Mouse (Mus musculus): ENCODE data around the gene Gm9918. TPM values are rescaled to one million over a fixed set of nuclear protein-coding genes. Genes with fewer than 3 reads are reported as not detected.

The Gm9918 gene
- polyA plus RNA-seq, 1 experiment = not detected

DNA sequence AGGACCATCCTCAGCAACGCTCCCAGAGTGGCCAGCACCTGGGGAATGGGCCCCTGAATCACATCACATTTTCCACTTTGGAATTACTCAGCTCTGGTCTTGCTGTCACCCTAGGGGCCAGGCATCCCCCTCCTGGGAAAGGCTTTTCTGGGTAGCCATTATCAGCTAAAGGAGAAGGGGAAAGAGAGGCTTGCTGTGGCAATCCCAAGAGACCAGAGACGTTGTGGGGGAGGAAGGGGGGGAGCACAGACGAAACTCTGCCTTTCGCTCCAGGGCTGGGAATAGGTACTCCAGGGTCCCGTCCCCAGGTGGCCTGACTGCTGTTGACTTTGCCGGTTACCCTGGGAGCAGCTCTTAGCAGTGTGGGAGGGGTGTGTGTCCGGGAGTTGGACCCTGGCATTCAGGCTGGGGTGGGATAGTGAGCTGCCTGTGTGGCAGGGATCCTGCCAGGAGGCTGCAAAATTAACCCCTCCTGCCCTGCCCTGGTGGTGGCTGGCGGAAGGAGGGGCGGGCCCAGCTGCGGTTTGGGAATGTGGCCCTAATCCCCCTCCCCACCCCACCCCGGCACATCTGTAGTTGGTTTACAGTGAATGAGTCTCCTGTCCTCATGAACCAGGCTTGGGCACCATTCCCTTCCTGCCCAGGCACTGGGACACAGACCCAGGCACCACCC lies 11.6 kb upstream of the Gm9918 start:
- Histone ChIP-seq H3K27ac (ENCODE audit: insufficient read depth, low read length) (no peak overlapping the region), H3K36me3 (ENCODE audit: control insufficient read depth, insufficient read depth, low read length) (no peaks in the 10 kb centered on the region), H3K4me1 (ENCODE audit: control insufficient read depth, insufficient read depth, insufficient read length) (peaks cover 7% of the 10 kb centered on the region), H3K27me3 (ENCODE audit: control insufficient read depth, insufficient read depth, low read length) (peaks cover 11% of the 10 kb centered on the region), H3K4me3 (ENCODE audit: extremely low read depth, insufficient read depth, insufficient read length) (no peak overlapping the region)
- TF ChIP-seq CTCF (IDR thresholded peaks at IDR 0.05; ENCODE audit: extremely low read depth, insufficient read depth, insufficient read length, insufficient replicate concordance) = no peak
- no peak for TF ChIP-seq POLR2A (IDR thresholded peaks at IDR 0.05; ENCODE audit: low read depth, low read length)
- 72% methylated on average over 11 of the region's 11 CpGs for WGBS
- DNase-seq (ENCODE audit: low read depth in 1 of 2, low spot score in 2 of 2) = no peak

DNA sequence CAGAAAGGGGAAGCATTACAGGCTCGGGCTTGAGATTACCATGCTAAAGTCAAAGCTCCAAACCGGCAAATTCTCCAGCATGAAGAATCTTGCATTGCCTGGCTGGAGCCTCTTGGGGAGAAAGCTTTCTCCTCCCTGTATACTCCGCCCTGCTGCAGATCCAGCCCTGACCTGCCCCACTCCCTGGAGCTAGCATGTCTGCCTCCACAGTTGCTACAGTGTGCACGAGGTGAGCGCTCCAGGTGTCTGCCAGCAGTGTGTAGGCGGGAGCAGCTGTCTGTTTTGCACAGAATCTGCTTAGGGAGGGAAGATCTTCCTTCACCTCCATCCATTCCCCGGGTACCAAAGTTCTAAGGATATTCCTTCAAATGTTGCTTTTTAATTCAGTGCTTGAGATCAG lies 7.8 kb upstream of the Gm9918 start:
- 60% methylated on average over 7 of the region's 7 CpGs for WGBS
- Histone ChIP-seq H3K36me3 (ENCODE audit: control insufficient read depth, insufficient read depth, low read length) (no peaks in the 10 kb centered on the region), H3K4me3 (ENCODE audit: extremely low read depth, insufficient read depth, insufficient read length) (no peak overlapping the region), H3K27ac (ENCODE audit: insufficient read depth, low read length) (no peak overlapping the region), H3K27me3 (ENCODE audit: control insufficient read depth, insufficient read depth, low read length) (no peaks in the 10 kb centered on the region), H3K4me1 (ENCODE audit: control insufficient read depth, insufficient read depth, insufficient read length) (peaks cover 4% of the 10 kb centered on the region; the same call in 1 of the 2 replicates)
- DNase-seq (ENCODE audit: low read depth in 1 of 2, low spot score in 2 of 2) = no peak
- TF ChIP-seq POLR2A (IDR thresholded peaks at IDR 0.05; ENCODE audit: low read depth, low read length) (no peak), CTCF (IDR thresholded peaks at IDR 0.05; ENCODE audit: extremely low read depth, insufficient read depth, insufficient read length, insufficient replicate concordance) (no peak)

GRCm38 (mm10) chr15:102263037-102263436 lies 7.3 kb upstream of the Gm9918 start:
- H3K4me1 ChIP-seq (ENCODE audit: control insufficient read depth, insufficient read depth, insufficient read length) = peaks cover 4% of the 10 kb centered on the region; the same call in 1 of the 2 replicates
- H3K4me3 ChIP-seq (ENCODE audit: extremely low read depth, insufficient read depth, insufficient read length) = no peak overlapping the region
- DNase-seq (ENCODE audit: low read depth in 1 of 2, low spot score in 2 of 2) = peak in 1 of 2 experiments; percentile 22
- TF ChIP-seq POLR2A (IDR thresholded peaks at IDR 0.05; ENCODE audit: low read depth, low read length) (no peak), CTCF (IDR thresholded peaks at IDR 0.05; ENCODE audit: extremely low read depth, insufficient read depth, insufficient read length, insufficient replicate concordance) (no peak)
- no peak overlapping the region for H3K27ac ChIP-seq (ENCODE audit: insufficient read depth, low read length)
- 60% methylated on average over 2 of the region's 2 CpGs for WGBS
- H3K36me3 ChIP-seq (ENCODE audit: control insufficient read depth, insufficient read depth, low read length) = no peaks in the 10 kb centered on the region
- H3K27me3 ChIP-seq (ENCODE audit: control insufficient read depth, insufficient read depth, low read length) = no peaks in the 10 kb centered on the region

DNA sequence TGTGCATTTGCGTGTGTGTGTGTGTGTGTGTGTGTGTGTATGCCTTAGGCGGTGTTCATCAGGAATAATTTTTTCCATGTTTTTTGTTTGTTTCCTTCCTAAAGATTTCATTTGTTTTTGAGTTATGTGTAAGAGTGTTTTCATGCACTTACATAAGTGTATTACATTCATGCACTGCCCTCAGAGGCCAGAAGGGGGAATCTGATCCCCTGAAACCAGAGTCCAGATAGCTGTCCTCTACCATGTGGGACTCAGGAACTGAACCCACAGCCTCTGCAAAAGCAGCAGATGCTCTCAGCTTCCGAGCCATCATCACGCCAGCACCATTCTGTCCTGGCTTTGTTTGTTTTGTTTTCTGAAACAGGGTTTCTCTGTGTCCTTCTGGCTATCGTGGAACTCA lies 4.8 kb upstream of the Gm9918 start:
- 0 out of 2 replicates have a peak, but pooled peaks cover under 1% of the 10 kb centered on the region for H3K27me3 ChIP-seq (ENCODE audit: control insufficient read depth, insufficient read depth, low read length)
- no peak for DNase-seq (ENCODE audit: low read depth in 1 of 2, low spot score in 2 of 2)
- TF ChIP-seq POLR2A (IDR thresholded peaks at IDR 0.05; ENCODE audit: low read depth, low read length) (no peak), CTCF (IDR thresholded peaks at IDR 0.05; ENCODE audit: extremely low read depth, insufficient read depth, insufficient read length, insufficient replicate concordance) (no peak)
- H3K36me3 ChIP-seq (ENCODE audit: control insufficient read depth, insufficient read depth, low read length) = no peaks in the 10 kb centered on the region
- 89% methylated on average over 5 of the region's 5 CpGs for WGBS
- H3K27ac ChIP-seq (ENCODE audit: insufficient read depth, low read length) = no peak overlapping the region
- peaks cover 4% of the 10 kb centered on the region; the same call in 1 of the 2 replicates for H3K4me1 ChIP-seq (ENCODE audit: control insufficient read depth, insufficient read depth, insufficient read length)
- H3K4me3 ChIP-seq (ENCODE audit: extremely low read depth, insufficient read depth, insufficient read length) = no peak overlapping the region

- H3K4me3 ChIP-seq (ENCODE audit: extremely low read depth, insufficient read depth, insufficient read length) = no peak overlapping the region
- no peaks in the 10 kb centered on the region for H3K36me3 ChIP-seq (ENCODE audit: control insufficient read depth, insufficient read depth, low read length)
- no peak for DNase-seq (ENCODE audit: low read depth in 1 of 2, low spot score in 2 of 2)
- no peak overlapping the region for H3K27ac ChIP-seq (ENCODE audit: insufficient read depth, low read length)
- no peaks in the 10 kb centered on the region for H3K4me1 ChIP-seq (ENCODE audit: control insufficient read depth, insufficient read depth, insufficient read length)
- H3K27me3 ChIP-seq (ENCODE audit: control insufficient read depth, insufficient read depth, low read length) = peaks cover 4% of the 10 kb centered on the region; the same call in 1 of the 2 replicates
- TF ChIP-seq CTCF (IDR thresholded peaks at IDR 0.05; ENCODE audit: extremely low read depth, insufficient read depth, insufficient read length, insufficient replicate concordance) (no peak), POLR2A (IDR thresholded peaks at IDR 0.05; ENCODE audit: low read depth, low read length) (no peak)
- 42% methylated on average over 3 of the region's 3 CpGs for WGBS
Measured at GRCm38 (mm10) chr15:102271441-102271840, 1.1 kb downstream of the Gm9918 start.

DNA sequence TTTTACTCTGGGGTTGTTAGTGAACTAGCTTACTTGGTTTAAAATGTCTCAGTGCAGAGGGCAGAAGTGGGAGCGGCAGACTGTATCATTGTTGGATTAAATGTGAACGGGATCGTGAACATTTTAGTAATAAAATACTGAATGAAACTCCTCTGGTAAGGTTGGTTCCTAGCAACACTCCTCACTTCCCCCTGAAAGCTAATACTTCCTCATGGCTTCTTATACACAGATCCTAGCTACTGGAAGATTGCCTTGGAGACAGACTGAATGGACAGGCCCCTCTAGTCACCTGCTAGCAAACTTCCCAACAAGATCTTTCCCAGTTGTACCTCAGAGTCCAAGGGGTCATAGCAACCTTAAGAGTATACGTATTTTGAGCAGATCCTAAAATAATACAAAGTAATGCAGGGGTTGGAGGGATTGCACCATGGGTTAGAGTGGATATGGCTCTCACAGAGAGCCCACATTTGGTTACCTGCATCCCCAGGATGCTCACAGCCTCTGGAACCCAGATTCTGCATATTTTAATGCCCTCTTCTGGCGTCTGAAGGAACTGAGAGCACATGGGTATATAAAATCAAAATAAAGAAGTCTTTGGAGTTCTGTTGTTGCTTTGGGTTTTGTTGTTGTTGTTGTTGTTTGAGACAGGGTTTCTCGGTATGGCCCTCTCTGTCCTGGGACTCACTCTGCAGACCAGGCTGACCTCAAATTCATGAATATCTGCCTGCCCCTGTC lies 3.8 kb downstream of the Gm9918 start:
- peaks cover 4% of the 10 kb centered on the region; the same call in 1 of the 2 replicates for H3K27me3 ChIP-seq (ENCODE audit: control insufficient read depth, insufficient read depth, low read length)
- WGBS = 79% methylated on average over 6 of the region's 6 CpGs
- H3K27ac ChIP-seq (ENCODE audit: insufficient read depth, low read length) = no peak overlapping the region
- H3K36me3 ChIP-seq (ENCODE audit: control insufficient read depth, insufficient read depth, low read length) = no peaks in the 10 kb centered on the region
- DNase-seq (ENCODE audit: low read depth in 1 of 2, low spot score in 2 of 2) = no peak
- TF ChIP-seq CTCF (IDR thresholded peaks at IDR 0.05; ENCODE audit: extremely low read depth, insufficient read depth, insufficient read length, insufficient replicate concordance) = no peak
- TF ChIP-seq POLR2A (IDR thresholded peaks at IDR 0.05; ENCODE audit: low read depth, low read length) = no peak
- no peak overlapping the region for H3K4me3 ChIP-seq (ENCODE audit: extremely low read depth, insufficient read depth, insufficient read length)
- peaks cover 2% of the 10 kb centered on the region; the same call in 1 of the 2 replicates for H3K4me1 ChIP-seq (ENCODE audit: control insufficient read depth, insufficient read depth, insufficient read length)
